ENCODE assay signal across 9 mouse cellular contexts in genomic region chr9:72954746-72955145, GRCm38 (mm10). TPM values are rescaled to one million over a fixed set of nuclear protein-coding genes. Genes with fewer than 3 reads are reported as not detected.
DNase-seq lines count a peak whose midpoint lies in the region; ATAC-seq and TF ChIP-seq lines count a peak whose summit lies in the region.
"Had no signal": no experiment of that assay in that cellular context is flagged by ENCODE, and none has a peak within 500 bp of the region (broad histone marks: within the 10 kb centered on the region; RNA-seq: fewer than 3 reads in every experiment).

No protein-coding gene starts in this region.

- TF ChIP-seq CTCF in lung, embryonic 14.5 days (IDR thresholded peaks at IDR 0.05; ENCODE audit: low read depth) = peak; percentile 48

- H3K4me3 ChIP-seq in hindbrain, embryonic 11.5 days (ENCODE audit: low read depth, low read length) = no peak overlapping the region
- H3K4me3 ChIP-seq in hindbrain, embryonic 14.5 days (replicated peaks; ENCODE audit: low read length) = no peak overlapping the region
- no peak overlapping the region for H3K4me3 ChIP-seq in lung, embryonic 14.5 days (ENCODE audit: low read depth, low read length)
- H3K4me3 ChIP-seq: lung, embryonic 15.5 days had no signal

- 60% methylated on average over 2 of the region's 2 CpGs for WGBS in hindbrain, embryonic 11.5 days
- 55% methylated on average over 2 of the region's 2 CpGs for WGBS in hindbrain, embryonic 14.5 days
- 39% methylated on average over 2 of the region's 2 CpGs for WGBS in lung, embryonic 14.5 days

- no peaks in the 10 kb centered on the region for H3K4me1 ChIP-seq in hindbrain, embryonic 11.5 days (replicated peaks; ENCODE audit: control insufficient read depth, insufficient read depth, low read length)
- peaks cover 7% of the 10 kb centered on the region; the same call in 1 of the 2 replicates for H3K4me1 ChIP-seq in hindbrain, embryonic 14.5 days (replicated peaks; ENCODE audit: control insufficient read depth, insufficient read depth, low read length)
- peaks cover 4% of the 10 kb centered on the region; the same call in 1 of the 2 replicates for H3K4me1 ChIP-seq in lung, embryonic 14.5 days (ENCODE audit: insufficient read depth)
- H3K4me1 ChIP-seq: lung, embryonic 15.5 days had no signal

- H3K36me3 ChIP-seq in hindbrain, embryonic 11.5 days (ENCODE audit: control insufficient read depth, insufficient read depth, low read length) = no peaks in the 10 kb centered on the region
- H3K36me3 ChIP-seq in hindbrain, embryonic 14.5 days (replicated peaks; ENCODE audit: control insufficient read depth, insufficient read depth) = no peaks in the 10 kb centered on the region
- H3K36me3 ChIP-seq in lung, embryonic 14.5 days (ENCODE audit: insufficient read depth) = no peaks in the 10 kb centered on the region
- H3K36me3 ChIP-seq: lung, embryonic 15.5 days had no signal

- peak; percentile 65 for DNase-seq in hindbrain, embryonic 11.5 days (ENCODE audit: low spot score)
- DNase-seq in hindbrain, embryonic 14.5 days (ENCODE audit: low spot score) = no peak
- peak; percentile 43 to 53 for DNase-seq in B cell, adult 2 months
- peak; percentile 17 for DNase-seq in T-cell, adult 2 months (ENCODE audit: low spot score)
- peak; percentile 68 for DNase-seq in lung, embryonic 14.5 days
- no peak for DNase-seq in frontal cortex, postnatal 25 days (ENCODE audit: low spot score in 2 of 2)
- DNase-seq in spleen, postnatal 14 days (ENCODE audit: low spot score in 2 of 2) = no peak

- H3K27ac ChIP-seq in hindbrain, embryonic 11.5 days (ENCODE audit: low read depth, low read length) = no peak overlapping the region
- no peak overlapping the region for H3K27ac ChIP-seq in hindbrain, embryonic 14.5 days
- H3K27ac ChIP-seq in lung, embryonic 14.5 days (ENCODE audit: low read depth) = no peak overlapping the region
- H3K27ac ChIP-seq: lung, embryonic 15.5 days had no signal

- H3K9me3 ChIP-seq in hindbrain, embryonic 11.5 days (ENCODE audit: control insufficient read depth, low read length) = no peaks in the 10 kb centered on the region
- no peaks in the 10 kb centered on the region for H3K9me3 ChIP-seq in hindbrain, embryonic 14.5 days (ENCODE audit: control insufficient read depth, low read length)
- no peaks in the 10 kb centered on the region for H3K9me3 ChIP-seq in lung, embryonic 14.5 days (ENCODE audit: low read depth, low read length)
- H3K9me3 ChIP-seq: lung, embryonic 15.5 days had no signal

- ATAC-seq in hindbrain, embryonic 11.5 days (ENCODE audit: low FRiP score) = no peak
- no peak for ATAC-seq in hindbrain, embryonic 14.5 days (ENCODE audit: low FRiP score)
- ATAC-seq in lung, embryonic 14.5 days (ENCODE audit: insufficient read depth) = no peak
- no peak for ATAC-seq in frontal cortex, adult (ENCODE audit: low TSS enrichment)

- H3K9ac ChIP-seq in hindbrain, embryonic 11.5 days (ENCODE audit: low read depth, low read length) = no peak overlapping the region
- H3K9ac ChIP-seq in hindbrain, embryonic 14.5 days = no peak overlapping the region
- no peak overlapping the region for H3K9ac ChIP-seq in lung, embryonic 14.5 days
- H3K9ac ChIP-seq: lung, embryonic 15.5 days had no signal

- no peaks in the 10 kb centered on the region for H3K27me3 ChIP-seq in hindbrain, embryonic 11.5 days (ENCODE audit: control insufficient read depth, insufficient read depth, low read length)
- no peaks in the 10 kb centered on the region for H3K27me3 ChIP-seq in hindbrain, embryonic 14.5 days (ENCODE audit: control insufficient read depth, insufficient read depth, low read length)
- H3K27me3 ChIP-seq in lung, embryonic 14.5 days (ENCODE audit: insufficient read depth, low read length) = no peaks in the 10 kb centered on the region
- H3K27me3 ChIP-seq: lung, embryonic 15.5 days had no signal

- H3K4me2 ChIP-seq in hindbrain, embryonic 11.5 days (replicated peaks; ENCODE audit: low read depth, low read length) = no peak overlapping the region
- no peak overlapping the region for H3K4me2 ChIP-seq in hindbrain, embryonic 14.5 days (replicated peaks)
- H3K4me2 ChIP-seq in lung, embryonic 14.5 days = no peak overlapping the region
- H3K4me2 ChIP-seq: lung, embryonic 15.5 days had no signal

RNA-seq across cellular contexts. Expression of gene Dyx1c1, which starts 3.8 kb away (rescaled TPM):
- 3.0 and 3.8 TPM in 2 replicates for polyA plus RNA-seq in hindbrain, embryonic 11.5 days (2014; fragmentation: Nextera tagmentation; extraction: Ambion mirVana)
- 2.2 and 2.9 TPM in 2 replicates for polyA plus RNA-seq in hindbrain, embryonic 14.5 days (2014; fragmentation: Nextera tagmentation; extraction: Ambion mirVana)
- polyA plus RNA-seq in lung, embryonic 14.5 days (2014; fragmentation: Nextera tagmentation; extraction: Ambion mirVana) = 1.2 and 1.3 TPM in 2 replicates

RNA-seq across cellular contexts. Expression of gene Gm44503, which starts 3.9 kb away (rescaled TPM):
- polyA plus RNA-seq in hindbrain, embryonic 11.5 days (2014; fragmentation: Nextera tagmentation; extraction: Ambion mirVana) = 0.37 TPM in 1 of 2 replicates, not detected in the other
- polyA plus RNA-seq in hindbrain, embryonic 14.5 days (2014; fragmentation: Nextera tagmentation; extraction: Ambion mirVana) = 0.31 TPM in 1 of 2 replicates, not detected in the other
- not detected in 2 replicates for polyA plus RNA-seq in lung, embryonic 14.5 days (2014; fragmentation: Nextera tagmentation; extraction: Ambion mirVana)
- polyA plus RNA-seq: lung, embryonic 15.5 days had no signal

RNA-seq across cellular contexts. Expression of gene Pygo1, which starts 29.3 kb away (rescaled TPM):
- 11.5 and 12.4 TPM in 2 replicates for polyA plus RNA-seq in hindbrain, embryonic 11.5 days (2014; fragmentation: Nextera tagmentation; extraction: Ambion mirVana)
- 18.1 and 18.3 TPM in 2 replicates for polyA plus RNA-seq in hindbrain, embryonic 14.5 days (2014; fragmentation: Nextera tagmentation; extraction: Ambion mirVana)
- polyA plus RNA-seq in lung, embryonic 14.5 days (2014; fragmentation: Nextera tagmentation; extraction: Ambion mirVana) = 6.0 and 7.0 TPM in 2 replicates

RNA-seq across cellular contexts. Expression of gene Ccpg1os, which starts 30.4 kb away (rescaled TPM):
- 26.3 and 28.1 TPM in 2 replicates for polyA plus RNA-seq in hindbrain, embryonic 11.5 days (2014; fragmentation: Nextera tagmentation; extraction: Ambion mirVana)
- 27.1 TPM in 2 replicates for polyA plus RNA-seq in hindbrain, embryonic 14.5 days (2014; fragmentation: Nextera tagmentation; extraction: Ambion mirVana)
- polyA plus RNA-seq in lung, embryonic 14.5 days (2014; fragmentation: Nextera tagmentation; extraction: Ambion mirVana) = 9.8 and 14.5 TPM in 2 replicates

RNA-seq across cellular contexts. Expression of gene Ccpg1, which starts 30.5 kb away (rescaled TPM):
- 31.2 and 33.6 TPM in 2 replicates for polyA plus RNA-seq in hindbrain, embryonic 11.5 days (2014; fragmentation: Nextera tagmentation; extraction: Ambion mirVana)
- 42.3 and 49.7 TPM in 2 replicates for polyA plus RNA-seq in hindbrain, embryonic 14.5 days (2014; fragmentation: Nextera tagmentation; extraction: Ambion mirVana)
- 19.4 and 20.6 TPM in 2 replicates for polyA plus RNA-seq in lung, embryonic 14.5 days (2014; fragmentation: Nextera tagmentation; extraction: Ambion mirVana)

Comparison
In these comparisons a context has a peak if more than half of its experiments do, and no peak if none do; other contexts are left out.
1. DNase-seq: peak in hindbrain, embryonic 11.5 days (single experiment), B cell, adult 2 months (2 of 2), T-cell, adult 2 months (single experiment) and lung, embryonic 14.5 days (single experiment); none in hindbrain, embryonic 14.5 days (single experiment), frontal cortex, postnatal 25 days (0 of 2) and spleen, postnatal 14 days (0 of 2).